Mouse (Mus musculus) neural tube, embryonic 14.5 days (tissue): ENCODE measurements around the gene Rdh13. TPM values are rescaled to one million over a fixed set of nuclear protein-coding genes. Genes with fewer than 3 reads are reported as not detected.
A peak's percentile ranks its signal among the peaks of the same experiment; 100 is the strongest.

Experiments
- ATAC-seq: fragments of 200-750 bp; cut with Nextera tagmentation; 2 replicates; pipeline ENCODE4 v1.8.0; 2017; ENCODE audit warnings: low read depth, mild to moderate bottlenecking, moderate TSS enrichment, moderate library complexity
- H3K27ac ChIP-seq: fragments of 300-500 bp; sonication (generic); 2 replicates; pipeline ENCODE4 v1.5.1; 2014; ENCODE audit warnings: low read depth, mild to moderate bottlenecking, control low read depth, low read length, moderate library complexity, mixed read lengths
- H3K27me3 ChIP-seq: fragments of 300-500 bp; sonication (generic); 2 replicates; pipeline ENCODE4 v1.6.1; 2014; ENCODE audit warnings: low read length; ENCODE audit not compliant: control insufficient read depth, insufficient read depth
- H3K36me3 ChIP-seq: fragments of 300-500 bp; sonication (generic); 2 replicates; pipeline ENCODE4 v1.6.1; 2014; ENCODE audit warnings: low read length, mixed read lengths; ENCODE audit not compliant: control insufficient read depth, insufficient read depth
- H3K4me1 ChIP-seq: fragments of 300-500 bp; sonication (generic); 2 replicates; pipeline ENCODE4 v1.6.1; 2014; ENCODE audit warnings: low read length; ENCODE audit not compliant: control insufficient read depth, insufficient read depth
- H3K4me2 ChIP-seq: fragments of 300-500 bp; sonication (generic); 2 replicates; pipeline ENCODE4 v1.6.1; 2014; ENCODE audit warnings: mild to moderate bottlenecking, low read depth, low read length, control low read depth
- H3K4me3 ChIP-seq: fragments of 300-500 bp; sonication (generic); 2 replicates; pipeline ENCODE4 v1.5.1; 2014; ENCODE audit warnings: low read depth, low read length, control low read depth, mixed read lengths
- H3K9ac ChIP-seq: fragments of 300-500 bp; sonication (generic); replicated peaks from 2 replicates; pipeline ENCODE4 v1.6.1; 2014; ENCODE audit warnings: low read depth, mild to moderate bottlenecking, control low read depth, low read length, mixed read lengths
- H3K9me3 ChIP-seq: fragments of 300-500 bp; sonication (generic); 2 replicates; pipeline ENCODE4 v1.6.1; 2016; ENCODE audit warnings: low read length; ENCODE audit not compliant: control insufficient read depth
- WGBS: fragments of 180-500 bp; shearing (Covaris S2); extraction: QIAGEN DNeasy Blood & Tissue Kit; methylation state at CpG from one replicate; pipeline ENCODE4 v1.1.7; 2014; 5-methylcytosine and 5-hydroxymethylcytosine counted together
- polyA plus RNA-seq: library from polyadenylated mRNA; unstranded; fragments of >200 nt; fragmentation: Nextera tagmentation; extraction: Ambion mirVana; gene quantifications from 2 replicates; pipeline ENCODE4 v1.2.1, GENCODE M21; 2014

Rdh13 gene
- polyA plus RNA-seq, 1 experiment from 2014 or later = 43.7 TPM

- ATAC-seq = no peak
- no peak overlapping the region for H3K4me3 ChIP-seq
- peaks cover 18% of the 10 kb centered on the region for H3K27me3 ChIP-seq
- no peaks in the 10 kb centered on the region for H3K36me3 ChIP-seq
- H3K27ac ChIP-seq = no peak overlapping the region
- H3K9ac ChIP-seq = no peak overlapping the region
- peaks cover 8% of the 10 kb centered on the region for H3K4me1 ChIP-seq
- H3K4me2 ChIP-seq = no peak overlapping the region
- no peaks in the 10 kb centered on the region for H3K9me3 ChIP-seq
- 11% methylated on average over 18 of the region's 19 CpGs for whole genome bisulfite sequencing
These were observed 28.5 kb upstream of the Rdh13 start for GRCm38 (mm10) chr7:4473940-4474339.

- no peaks in the 10 kb centered on the region for H3K36me3 ChIP-seq
- 1% methylated on average over 24 of the region's 24 CpGs for WGBS
- H3K9me3 ChIP-seq = no peaks in the 10 kb centered on the region
- no peak overlapping the region for H3K27ac ChIP-seq
- H3K9ac ChIP-seq = peak overlapping the region; percentile 46
- H3K27me3 ChIP-seq = peaks cover 16% of the 10 kb centered on the region
- ATAC-seq = peak; percentile 88
- H3K4me1 ChIP-seq = peaks cover 6% of the 10 kb centered on the region; the same call in 1 of the 2 replicates
- H3K4me2 ChIP-seq = peak overlapping the region; percentile 79
- peak overlapping the region; percentile 39 for H3K4me3 ChIP-seq
These were observed 25.7 kb upstream of the Rdh13 start for GRCm38 (mm10) chr7:4471179-4471555.

- Histone ChIP-seq H3K4me3 (peak overlapping the region; percentile 39), H3K27ac (no peak overlapping the region), H3K4me2 (peak overlapping the region; percentile 79), H3K4me1 (peaks cover 6% of the 10 kb centered on the region; the same call in 1 of the 2 replicates), H3K9me3 (no peaks in the 10 kb centered on the region), H3K9ac (peak overlapping the region; percentile 46), H3K27me3 (peaks cover 15% of the 10 kb centered on the region), H3K36me3 (no peaks in the 10 kb centered on the region)
- ATAC-seq = peak; percentile 61
- 3% methylated on average over 35 of the region's 35 CpGs for WGBS
These were observed 25.1 kb upstream of the Rdh13 start for GRCm38 (mm10) chr7:4470275-4471178.

- H3K9me3 ChIP-seq = no peaks in the 10 kb centered on the region
- 71% methylated on average over 3 of the region's 3 CpGs for WGBS
- ATAC-seq = no peak
- no peak overlapping the region for H3K4me3 ChIP-seq
- no peak overlapping the region for H3K9ac ChIP-seq
- H3K27ac ChIP-seq = no peak overlapping the region
- H3K27me3 ChIP-seq = peaks cover 9% of the 10 kb centered on the region; the same call in 1 of the 2 replicates
- no peaks in the 10 kb centered on the region for H3K36me3 ChIP-seq
- H3K4me1 ChIP-seq = peaks cover 6% of the 10 kb centered on the region; the same call in 1 of the 2 replicates
- H3K4me2 ChIP-seq = no peak overlapping the region
These were observed 22.4 kb upstream of the Rdh13 start for GRCm38 (mm10) chr7:4467801-4468200.

- H3K9ac ChIP-seq = no peak overlapping the region
- H3K4me1 ChIP-seq = no peaks in the 10 kb centered on the region
- no peak overlapping the region for H3K4me3 ChIP-seq
- no peaks in the 10 kb centered on the region for H3K9me3 ChIP-seq
- ATAC-seq = no peak
- H3K4me2 ChIP-seq = no peak overlapping the region
- whole genome bisulfite sequencing = 17% methylated on average over 11 of the region's 12 CpGs
- no peaks in the 10 kb centered on the region for H3K36me3 ChIP-seq
- H3K27me3 ChIP-seq = no peaks in the 10 kb centered on the region
- H3K27ac ChIP-seq = no peak overlapping the region
These were observed 18.9 kb upstream of the Rdh13 start for GRCm38 (mm10) chr7:4464194-4464824.

- no peak within 1 kb of the TSS for H3K9ac ChIP-seq
- H3K4me1 ChIP-seq = no peaks in the 10 kb centered on the region
- no peak within 1 kb of the TSS for H3K27ac ChIP-seq
- no peaks in the 10 kb centered on the region for H3K9me3 ChIP-seq
- peak; percentile 51; the same call in 1 of the 2 replicates for ATAC-seq
- no peaks in the 10 kb centered on the region for H3K27me3 ChIP-seq
- peak within 1 kb of the TSS; percentile 11; the same call in 1 of the 2 replicates for H3K4me3 ChIP-seq
- whole genome bisulfite sequencing = 67% methylated on average over 13 of the region's 16 CpGs
- H3K4me2 ChIP-seq = peak within 1 kb of the TSS; percentile 29
- H3K36me3 ChIP-seq = no peaks in the 10 kb centered on the region
These were observed 15.4 kb upstream of the Rdh13 start, which contains the start of gene Eps8l1 for GRCm38 (mm10) chr7:4460576-4461434. Gene Eps8l1 (plus strand): TSS chr7:4460674.

- Histone ChIP-seq H3K4me3 (no peak overlapping the region), H3K9ac (no peak overlapping the region), H3K27ac (no peak overlapping the region), H3K4me2 (no peak overlapping the region), H3K36me3 (no peaks in the 10 kb centered on the region), H3K9me3 (no peaks in the 10 kb centered on the region), H3K27me3 (no peaks in the 10 kb centered on the region), H3K4me1 (no peaks in the 10 kb centered on the region)
- whole genome bisulfite sequencing = 20% methylated on average over 4 of the region's 4 CpGs
- no peak for ATAC-seq
These were observed 7.2 kb upstream of the Rdh13 start for GRCm38 (mm10) chr7:4452644-4453043.

- no peaks in the 10 kb centered on the region for H3K27me3 ChIP-seq
- H3K4me1 ChIP-seq = peaks cover 3% of the 10 kb centered on the region; the same call in 1 of the 2 replicates
- no peaks in the 10 kb centered on the region for H3K9me3 ChIP-seq
- H3K4me2 ChIP-seq = no peak overlapping the region
- no peak overlapping the region for H3K9ac ChIP-seq
- H3K27ac ChIP-seq = no peak overlapping the region
- no peak for ATAC-seq
- 14% methylated on average over 2 of the region's 2 CpGs for WGBS
- H3K36me3 ChIP-seq = no peaks in the 10 kb centered on the region
- no peak overlapping the region for H3K4me3 ChIP-seq
These were observed 3.8 kb upstream of the Rdh13 start for GRCm38 (mm10) chr7:4449211-4449610.
